Mouse (Mus musculus): ENCODE measurements at regions not wholly inside any gene's neighbourhood (a gene's known extent, or its start where the extent isn't known, plus 50 kb on each side); places are given as distances from the start of the nearest gene placed in this dataset.

- TF ChIP-seq CTCF (IDR thresholded peaks at IDR 0.05) (no peak), POLR2A (IDR thresholded peaks at IDR 0.05; ENCODE audit: insufficient read depth, low read depth, low read length) (no peak)
Measured at GRCm38 (mm10) chr1:124997577-124997976, 437.9 kb downstream of the Actr3 start.
